15 mouse cellular contexts compared by ENCODE assay signal in the genomic region with DNA sequence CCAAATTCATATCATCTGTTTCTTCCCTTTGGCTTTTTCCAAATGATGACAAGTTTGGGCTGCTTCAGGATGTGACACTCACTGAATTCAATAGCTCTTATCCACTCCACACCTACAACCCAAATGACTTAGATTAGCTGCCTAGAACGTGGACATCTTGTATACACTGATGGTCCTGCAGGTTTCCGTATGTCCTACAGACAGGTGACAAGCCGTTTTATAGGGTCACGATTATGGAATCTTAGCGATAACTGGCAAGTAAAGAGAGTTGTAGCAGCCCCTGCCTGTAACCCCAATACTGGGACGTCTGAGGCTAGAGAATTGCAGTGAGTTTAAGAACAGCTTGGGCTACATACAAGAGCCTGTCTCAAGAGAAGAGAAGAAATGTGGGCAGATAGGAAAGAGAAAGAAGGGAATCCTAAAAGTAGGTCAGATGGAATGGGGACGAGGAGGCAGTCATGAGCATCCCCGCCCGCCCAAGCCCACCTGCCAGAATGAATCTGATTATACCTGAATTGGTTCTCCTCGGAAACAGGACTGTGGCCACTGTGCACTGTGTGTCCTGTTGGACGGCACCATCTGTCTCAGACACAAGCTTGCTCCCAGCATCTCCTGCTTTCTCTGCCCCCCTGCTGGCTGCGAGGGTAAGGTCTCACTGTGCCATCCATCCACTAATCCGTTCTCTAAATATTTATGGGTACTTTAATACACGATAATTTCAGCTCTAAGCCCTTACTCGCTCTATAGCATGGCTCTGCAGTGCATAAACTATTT. TPM values are rescaled to one million over a fixed set of nuclear protein-coding genes. Genes with fewer than 3 reads are reported as not detected.
DNase-seq lines count a peak whose midpoint lies in the region; ATAC-seq and TF ChIP-seq lines count a peak whose summit lies in the region.
"Had no signal": no experiment of that assay in that cellular context is flagged by ENCODE, and none has a peak within 500 bp of the region (broad histone marks: within the 10 kb centered on the region; RNA-seq: fewer than 3 reads in every experiment).

No protein-coding gene starts in this region.

- TF ChIP-seq CTCF in stomach, postnatal 0 days (IDR thresholded peaks at IDR 0.05; ENCODE audit: low read depth), result peak; percentile 31; the same call in 1 of the 2 replicates

- WGBS in heart, embryonic 10.5 days, result 68% methylated on average over 15 of the region's 15 CpGs
- 65% methylated on average over 15 of the region's 15 CpGs for WGBS in midbrain, embryonic 15.5 days
- 80% methylated on average over 15 of the region's 15 CpGs for WGBS in midbrain, embryonic 10.5 days
- WGBS in stomach, postnatal 0 days, result 61% methylated on average over 15 of the region's 15 CpGs

- no peak overlapping the region for H3K4me3 ChIP-seq in heart, embryonic 10.5 days
- no peak overlapping the region for H3K4me3 ChIP-seq in midbrain, embryonic 15.5 days
- no peak overlapping the region for H3K4me3 ChIP-seq in midbrain, embryonic 10.5 days
- no peak overlapping the region for H3K4me3 ChIP-seq in stomach, postnatal 0 days (ENCODE audit: low read depth, low read length)
- H3K4me3 ChIP-seq: neural tube, embryonic 12.5 days had no signal

- H3K9me3 ChIP-seq in heart, embryonic 10.5 days, result no peaks in the 10 kb centered on the region
- H3K9me3 ChIP-seq in midbrain, embryonic 15.5 days, result no peaks in the 10 kb centered on the region
- H3K9me3 ChIP-seq in midbrain, embryonic 10.5 days (replicated peaks), result no peaks in the 10 kb centered on the region
- no peaks in the 10 kb centered on the region for H3K9me3 ChIP-seq in stomach, postnatal 0 days (ENCODE audit: control insufficient read depth, low read length)
- H3K9me3 ChIP-seq: neural tube, embryonic 12.5 days had no signal

- no peaks in the 10 kb centered on the region for H3K36me3 ChIP-seq in heart, embryonic 10.5 days
- H3K36me3 ChIP-seq in midbrain, embryonic 15.5 days (replicated peaks), result no peaks in the 10 kb centered on the region
- H3K36me3 ChIP-seq in midbrain, embryonic 10.5 days, result no peaks in the 10 kb centered on the region
- no peaks in the 10 kb centered on the region for H3K36me3 ChIP-seq in stomach, postnatal 0 days (ENCODE audit: control insufficient read depth, insufficient read depth, low read length)
- H3K36me3 ChIP-seq: neural tube, embryonic 12.5 days had no signal

- peaks cover 5% of the 10 kb centered on the region; the same call in 1 of the 2 replicates for H3K4me1 ChIP-seq in heart, embryonic 10.5 days
- peaks cover 26% of the 10 kb centered on the region for H3K4me1 ChIP-seq in midbrain, embryonic 15.5 days
- peaks cover 10% of the 10 kb centered on the region for H3K4me1 ChIP-seq in midbrain, embryonic 10.5 days
- no peaks in the 10 kb centered on the region for H3K4me1 ChIP-seq in stomach, postnatal 0 days (replicated peaks; ENCODE audit: control insufficient read depth, insufficient read depth)

- H3K4me2 ChIP-seq in midbrain, embryonic 15.5 days, result no peak overlapping the region
- H3K4me2 ChIP-seq in stomach, postnatal 0 days (replicated peaks; ENCODE audit: low read depth), result no peak overlapping the region
- H3K4me2 ChIP-seq: heart, embryonic 11.5 days had no signal

- no peak overlapping the region for H3K9ac ChIP-seq in midbrain, embryonic 15.5 days
- no peak overlapping the region for H3K9ac ChIP-seq in stomach, postnatal 0 days (ENCODE audit: low read length)
- H3K9ac ChIP-seq: neural tube, embryonic 12.5 days had no signal

- DNase-seq in heart, embryonic 10.5 days (ENCODE audit: low spot score), result peak; percentile 47
- DNase-seq in heart, adult 8-10 months (ENCODE audit: low spot score), result no peak
- DNase-seq in midbrain, embryonic 10.5 days (ENCODE audit: low spot score), result no peak
- peak; percentile 85 to 90 for DNase-seq in cerebellum, postnatal 25 days
- DNase-seq in stomach, postnatal 0 days (ENCODE audit: low spot score), result no peak
- DNase-seq in kidney, postnatal 25 days, result no peak
- DNase-seq in right cerebral cortex, postnatal 14 days, result no peak
- DNase-seq: adrenal gland, adult 8-10 months; B cell, adult 2 months; heart, postnatal 4 days; kidney, adult 8-10 months; right cerebral cortex, adult 18-20 months had no signal

- H3K27ac ChIP-seq in heart, embryonic 10.5 days, result no peak overlapping the region
- H3K27ac ChIP-seq in midbrain, embryonic 15.5 days, result no peak overlapping the region
- no peak overlapping the region for H3K27ac ChIP-seq in midbrain, embryonic 10.5 days (replicated peaks)
- H3K27ac ChIP-seq in stomach, postnatal 0 days (replicated peaks), result no peak overlapping the region
- H3K27ac ChIP-seq: neural tube, embryonic 12.5 days had no signal

- peak; percentile 50; the same call in 1 of the 2 replicates for ATAC-seq in midbrain, embryonic 15.5 days (replicated peaks)
- ATAC-seq in stomach, postnatal 0 days (ENCODE audit: low FRiP score, low TSS enrichment), result no peak

- H3K27me3 ChIP-seq in heart, embryonic 10.5 days (ENCODE audit: insufficient read depth, poor library complexity, severe bottlenecking), result peaks cover 12% of the 10 kb centered on the region; the same call in 1 of the 2 replicates
- H3K27me3 ChIP-seq in midbrain, embryonic 15.5 days (replicated peaks), result 0 out of 2 replicates have a peak, but pooled peaks cover 6% of the 10 kb centered on the region
- peaks cover 14% of the 10 kb centered on the region for H3K27me3 ChIP-seq in midbrain, embryonic 10.5 days (ENCODE audit: low read depth, poor library complexity, severe bottlenecking)
- H3K27me3 ChIP-seq in stomach, postnatal 0 days (ENCODE audit: control insufficient read depth, insufficient read depth, low read length), result no peaks in the 10 kb centered on the region

- TF ChIP-seq EP300 in stomach, postnatal 0 days (optimal IDR thresholded peaks at IDR 0.05), result no peak

RNA-seq across cellular contexts. Expression of a gene that starts 39.6 kb away (rescaled TPM):
- polyA plus RNA-seq in heart, embryonic 10.5 days (2016; fragmentation: Nextera tagmentation; extraction: Ambion mirVana), result 12.7 and 13.5 TPM in 2 replicates
- 1 to 10 TPM; 6.7 to 7.8 (median 6.9) TPM for total RNA-seq in heart, adult 8-10 months (2022)
- polyA plus RNA-seq in midbrain, embryonic 15.5 days (2015; fragmentation: Nextera tagmentation; extraction: Ambion mirVana), result 8.0 and 8.1 TPM in 2 replicates
- 12.3 and 12.5 TPM in 2 replicates for polyA plus RNA-seq in midbrain, embryonic 10.5 days (2016; fragmentation: Nextera tagmentation; extraction: Ambion mirVana)
- polyA plus RNA-seq in stomach, postnatal 0 days (2015; fragmentation: Nextera tagmentation; extraction: Ambion mirVana), result 8.2 and 8.6 TPM in 2 replicates

Comparison
In these comparisons a context has a peak if more than half of its experiments do, and no peak if none do; other contexts are left out.
1. DNase-seq: peak in heart, embryonic 10.5 days (single experiment) and cerebellum, postnatal 25 days (2 of 2); none in heart, adult 8-10 months (single experiment), midbrain, embryonic 10.5 days (single experiment), stomach, postnatal 0 days (single experiment), kidney, postnatal 25 days (0 of 2) and right cerebral cortex, postnatal 14 days (single experiment).